Comparison of ENCODE assay signal across 8 mouse cellular contexts in the genomic region with DNA sequence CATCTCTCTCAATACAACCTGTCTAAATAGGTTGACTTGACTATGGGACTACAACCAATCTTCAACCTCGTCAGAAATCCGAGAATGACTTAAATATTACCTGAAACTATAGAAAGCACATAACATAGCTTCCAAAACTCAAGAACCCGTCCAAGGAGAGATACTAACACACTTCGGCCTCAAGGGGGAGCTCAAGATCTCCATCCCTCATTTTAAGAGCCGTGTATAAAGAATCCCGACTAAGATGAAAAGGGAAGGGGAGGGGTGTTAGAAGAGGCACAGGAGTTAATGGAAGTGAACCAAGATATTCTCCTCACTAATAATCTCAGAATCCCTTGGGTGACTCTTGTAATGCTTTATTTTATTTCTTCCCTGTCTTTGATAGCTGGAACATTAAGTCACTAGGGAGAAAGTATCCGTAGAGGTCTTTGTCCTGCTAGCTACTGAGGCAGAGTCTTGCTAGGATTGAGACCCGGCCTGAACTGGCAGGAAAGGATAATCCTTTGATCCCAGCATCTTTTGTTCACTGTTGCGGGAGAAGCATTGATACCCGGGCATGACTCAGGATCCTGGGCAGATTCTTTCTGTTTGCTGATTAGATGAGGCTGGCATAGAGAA. TPM values are rescaled to one million over a fixed set of nuclear protein-coding genes. Genes with fewer than 3 reads are reported as not detected.
A peak's percentile ranks its signal among the peaks of the same experiment; 100 is the strongest.
DNase-seq lines count a peak whose midpoint lies in the region; ATAC-seq and TF ChIP-seq lines count a peak whose summit lies in the region.

No protein-coding gene starts in this region.

- WGBS in heart, embryonic 12.5 days: 19% methylated on average over 10 of the region's 10 CpGs
- whole genome bisulfite sequencing in hindbrain, embryonic 13.5 days: 10% methylated on average over 10 of the region's 10 CpGs
- 3% methylated on average over 10 of the region's 10 CpGs for WGBS in midbrain, embryonic 12.5 days

- no peaks in the 10 kb centered on the region for H3K27me3 ChIP-seq in heart, embryonic 12.5 days (replicated peaks)
- no peaks in the 10 kb centered on the region for H3K27me3 ChIP-seq in hindbrain, embryonic 13.5 days
- no peaks in the 10 kb centered on the region for H3K27me3 ChIP-seq in midbrain, embryonic 12.5 days

- no peaks in the 10 kb centered on the region for H3K36me3 ChIP-seq in heart, embryonic 12.5 days
- no peaks in the 10 kb centered on the region for H3K36me3 ChIP-seq in hindbrain, embryonic 13.5 days
- no peaks in the 10 kb centered on the region for H3K36me3 ChIP-seq in midbrain, embryonic 12.5 days

- H3K4me3 ChIP-seq in heart, embryonic 12.5 days: no peak overlapping the region
- H3K4me3 ChIP-seq in hindbrain, embryonic 13.5 days: no peak overlapping the region
- 0 out of 2 replicates have a peak overlapping the region, but pooled peaks have one; percentile 1 for H3K4me3 ChIP-seq in midbrain, embryonic 12.5 days

- intact Hi-C loops in left cerebral cortex, postnatal 14 days (cut with DNase I): loop anchor here (1.0 to 10.0 kb wide), 4 partner anchors 137 to 424 kb away; a partner anchor contains a TSS

- TF ChIP-seq POLR2A in brain, embryonic 14.5 days (IDR thresholded peaks at IDR 0.05; ENCODE audit: borderline replicate concordance, extremely low read depth, insufficient read depth, insufficient read length, poor library complexity, severe bottlenecking): no peak

- peak; percentile 33 to 47 for DNase-seq in heart, adult 9 months (ENCODE audit: low spot score in 2 of 2)
- DNase-seq in brain, embryonic 14.5 days (ENCODE audit: low read depth): peak; percentile 94
- DNase-seq in left cerebral cortex, postnatal 14 days (ENCODE audit: low spot score in 2 of 2): peak; percentile 57 to 75
- DNase-seq in spleen, postnatal 4 days (ENCODE audit: low spot score in 2 of 2): peak; percentile 50 to 70

- H3K9ac ChIP-seq in heart, embryonic 12.5 days: no peak overlapping the region
- no peak overlapping the region for H3K9ac ChIP-seq in hindbrain, embryonic 13.5 days
- no peak overlapping the region for H3K9ac ChIP-seq in midbrain, embryonic 12.5 days (replicated peaks)

- ATAC-seq in heart, embryonic 12.5 days (ENCODE audit: insufficient number of reproducible peaks, low FRiP score): no peak
- peak; percentile 89 for ATAC-seq in erythroblast, adult 5-6 weeks (replicated peaks; ENCODE audit: low FRiP score, poor library complexity, severe bottlenecking)
- ATAC-seq in hindbrain, embryonic 13.5 days (ENCODE audit: low FRiP score): peak; percentile 77
- ATAC-seq in midbrain, embryonic 12.5 days (ENCODE audit: low FRiP score, low read depth): peak; percentile 77

- H3K9me3 ChIP-seq in heart, embryonic 12.5 days (replicated peaks): no peaks in the 10 kb centered on the region
- no peaks in the 10 kb centered on the region for H3K9me3 ChIP-seq in hindbrain, embryonic 13.5 days
- no peaks in the 10 kb centered on the region for H3K9me3 ChIP-seq in midbrain, embryonic 12.5 days

- H3K27ac ChIP-seq in heart, embryonic 12.5 days (ENCODE audit: poor library complexity, severe bottlenecking): no peak overlapping the region
- no peak overlapping the region for H3K27ac ChIP-seq in hindbrain, embryonic 13.5 days
- peak overlapping the region; percentile 46; the same call in 1 of the 2 replicates for H3K27ac ChIP-seq in midbrain, embryonic 12.5 days (replicated peaks)

- peak; percentile 82; the same call in 1 of the 2 replicates for TF ChIP-seq CTCF in brain, embryonic 14.5 days (IDR thresholded peaks at IDR 0.05; ENCODE audit: borderline replicate concordance, extremely low read depth, insufficient read depth, insufficient read length)

- H3K4me1 ChIP-seq in heart, embryonic 12.5 days (replicated peaks): peaks cover 3% of the 10 kb centered on the region; the same call in 1 of the 2 replicates
- H3K4me1 ChIP-seq in hindbrain, embryonic 13.5 days (replicated peaks): peaks cover 4% of the 10 kb centered on the region
- no peaks in the 10 kb centered on the region for H3K4me1 ChIP-seq in midbrain, embryonic 12.5 days

- H3K4me2 ChIP-seq in heart, embryonic 12.5 days: no peak overlapping the region
- peak overlapping the region; percentile 39 for H3K4me2 ChIP-seq in hindbrain, embryonic 13.5 days
- H3K4me2 ChIP-seq in midbrain, embryonic 12.5 days (replicated peaks): peak overlapping the region; percentile 37

RNA-seq across cellular contexts. Expression of a gene that starts 17.3 kb away (rescaled TPM):
- 51.3 and 51.9 TPM in 2 replicates for polyA plus RNA-seq in heart, embryonic 12.5 days (2016; fragmentation: Nextera tagmentation; extraction: Ambion mirVana)
- polyA plus RNA-seq in brain, embryonic 14.5 days (2012; rRNA removed): 48.8 and 50.2 TPM in 2 replicates
- 55.8 and 69.2 TPM in 2 replicates for total RNA-seq in erythroblast, adult 5-6 weeks (2015; ENCODE audit: low replicate concordance)
- 48.7 and 51.6 TPM in 2 replicates for total RNA-seq in erythroblast, adult 5-6 weeks (2017; ENCODE audit: low replicate concordance)
- polyA plus RNA-seq in hindbrain, embryonic 13.5 days (2015; fragmentation: Nextera tagmentation; extraction: Ambion mirVana): 34.6 and 35.5 TPM in 2 replicates
- total RNA-seq in left cerebral cortex, postnatal 14 days (2021): 10 to 100 TPM; 27.4 to 35.2 TPM
- 73.7 and 79.5 TPM in 2 replicates for polyA plus RNA-seq in midbrain, embryonic 12.5 days (2016; fragmentation: Nextera tagmentation; extraction: Ambion mirVana)

RNA-seq across cellular contexts. Expression of a gene that starts 57.1 kb away (rescaled TPM):
- 112 TPM in 2 replicates for polyA plus RNA-seq in heart, embryonic 12.5 days (2016; fragmentation: Nextera tagmentation; extraction: Ambion mirVana)
- 81.1 and 91.4 TPM in 2 replicates for polyA plus RNA-seq in brain, embryonic 14.5 days (2012; rRNA removed)
- 4.4 and 9.0 TPM in 2 replicates for total RNA-seq in erythroblast, adult 5-6 weeks (2015; ENCODE audit: low replicate concordance)
- 16.9 and 74.1 TPM in 2 replicates for total RNA-seq in erythroblast, adult 5-6 weeks (2017; ENCODE audit: low replicate concordance)
- 139 and 142 TPM in 2 replicates for polyA plus RNA-seq in hindbrain, embryonic 13.5 days (2015; fragmentation: Nextera tagmentation; extraction: Ambion mirVana)
- 10 to 100 TPM; 82.4 to 87.3 TPM for total RNA-seq in left cerebral cortex, postnatal 14 days (2021)
- polyA plus RNA-seq in midbrain, embryonic 12.5 days (2016; fragmentation: Nextera tagmentation; extraction: Ambion mirVana): 138 TPM in 2 replicates

Comparison
In these comparisons a context has a peak if more than half of its experiments do, and no peak if none do; other contexts are left out.
1. DNase-seq: peak in every context shown above with its lines; median percentile 94 in brain, embryonic 14.5 days; 66 in left cerebral cortex, postnatal 14 days; 60 in spleen, postnatal 4 days; 40 in heart, adult 9 months.